In the genomic region with DNA sequence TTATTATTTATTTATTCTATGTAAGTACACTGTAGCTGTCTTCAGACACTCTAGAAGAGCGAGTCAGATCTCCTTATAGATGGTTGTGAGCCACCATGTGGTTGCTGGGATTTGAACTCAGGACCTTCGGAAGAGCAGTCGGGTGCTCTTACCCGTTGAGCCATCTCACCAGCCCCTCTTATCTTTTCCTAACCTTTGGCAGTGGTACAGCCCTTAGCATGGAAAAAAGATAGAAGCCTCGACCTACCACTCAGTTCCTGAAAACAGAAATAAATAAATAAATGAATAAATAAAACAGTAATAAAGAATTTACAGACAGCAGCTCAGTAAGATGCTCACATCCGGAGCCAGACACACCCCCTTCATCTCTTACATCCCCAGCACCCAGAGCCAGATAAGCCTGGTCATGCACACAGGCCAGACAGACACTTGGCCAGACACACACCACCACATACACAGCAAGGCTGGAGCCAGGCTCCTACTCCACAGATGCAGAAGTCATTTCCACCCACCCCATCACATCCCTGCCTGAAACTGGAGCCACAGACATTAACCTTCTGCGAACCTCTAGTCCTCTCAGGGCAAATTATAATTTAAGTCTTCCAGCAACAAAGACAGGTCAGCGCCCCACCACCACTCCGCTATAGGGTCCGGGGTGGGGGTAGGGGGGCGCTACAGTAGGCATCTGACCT, we compare ENCODE assay signal across 9 mouse cellular contexts. TPM values are rescaled to one million over a fixed set of nuclear protein-coding genes. Genes with fewer than 3 reads are reported as not detected.
DNase-seq lines count a peak whose midpoint lies in the region; ATAC-seq and TF ChIP-seq lines count a peak whose summit lies in the region.
"Had no signal": no experiment of that assay in that cellular context is flagged by ENCODE, and none has a peak within 500 bp of the region (broad histone marks: within the 10 kb centered on the region; RNA-seq: fewer than 3 reads in every experiment).

No protein-coding gene starts in this region.

- H3K4me2 ChIP-seq in lung, embryonic 14.5 days: peak overlapping the region; percentile 84
- peak overlapping the region; percentile 82 for H3K4me2 ChIP-seq in forebrain, embryonic 15.5 days (replicated peaks)
- H3K4me2 ChIP-seq in limb, embryonic 15.5 days: peak overlapping the region; percentile 83
- H3K4me2 ChIP-seq in stomach, embryonic 14.5 days (replicated peaks; ENCODE audit: low read depth, low read length): peak overlapping the region; percentile 93

- peak overlapping the region; percentile 99; the same call in 1 of the 2 replicates for H3K27ac ChIP-seq in lung, embryonic 14.5 days (ENCODE audit: low read depth)
- peak overlapping the region; percentile 98 for H3K27ac ChIP-seq in forebrain, embryonic 15.5 days (replicated peaks)
- H3K27ac ChIP-seq in limb, embryonic 15.5 days: peak overlapping the region; percentile 98
- peak overlapping the region; percentile 99 for H3K27ac ChIP-seq in stomach, embryonic 14.5 days (ENCODE audit: low read length)

- no peaks in the 10 kb centered on the region for H3K9me3 ChIP-seq in lung, embryonic 14.5 days (ENCODE audit: low read depth, low read length)
- H3K9me3 ChIP-seq in forebrain, embryonic 15.5 days: no peaks in the 10 kb centered on the region
- H3K9me3 ChIP-seq in limb, embryonic 15.5 days: no peaks in the 10 kb centered on the region
- no peaks in the 10 kb centered on the region for H3K9me3 ChIP-seq in stomach, embryonic 14.5 days (ENCODE audit: control insufficient read depth, low read depth, low read length)

- peak overlapping the region; percentile 95 for H3K9ac ChIP-seq in lung, embryonic 14.5 days
- peak overlapping the region; percentile 97 for H3K9ac ChIP-seq in forebrain, embryonic 15.5 days (replicated peaks)
- peak overlapping the region; percentile 93 for H3K9ac ChIP-seq in limb, embryonic 15.5 days
- H3K9ac ChIP-seq in stomach, embryonic 14.5 days (replicated peaks; ENCODE audit: low read depth, low read length): no peak overlapping the region

- H3K36me3 ChIP-seq in lung, embryonic 14.5 days (ENCODE audit: insufficient read depth): peaks cover 18% of the 10 kb centered on the region
- H3K36me3 ChIP-seq in forebrain, embryonic 15.5 days: peaks cover 6% of the 10 kb centered on the region
- H3K36me3 ChIP-seq in limb, embryonic 15.5 days: peaks cover 10% of the 10 kb centered on the region
- peaks cover 13% of the 10 kb centered on the region for H3K36me3 ChIP-seq in stomach, embryonic 14.5 days (ENCODE audit: control insufficient read depth, insufficient read depth, low read length)

- no peak for ATAC-seq in lung, embryonic 14.5 days (ENCODE audit: insufficient read depth)
- ATAC-seq in forebrain, embryonic 15.5 days (replicated peaks): no peak
- ATAC-seq in limb, embryonic 15.5 days (ENCODE audit: insufficient number of reproducible peaks, low FRiP score, low TSS enrichment, low read depth): no peak
- ATAC-seq in stomach, embryonic 14.5 days (ENCODE audit: insufficient number of reproducible peaks, insufficient read depth, low FRiP score, low read depth): no peak
- no peak for ATAC-seq in megakaryocyte progenitor cell, adult 5-6 weeks (replicated peaks; ENCODE audit: poor library complexity)

- H3K4me3 ChIP-seq in lung, embryonic 14.5 days (ENCODE audit: low read depth, low read length): peak overlapping the region; percentile 93
- H3K4me3 ChIP-seq in forebrain, embryonic 15.5 days: peak overlapping the region; percentile 93
- peak overlapping the region; percentile 90 for H3K4me3 ChIP-seq in limb, embryonic 15.5 days
- H3K4me3 ChIP-seq in stomach, embryonic 14.5 days (ENCODE audit: low read depth, low read length): peak overlapping the region; percentile 89

- DNase-seq in lung, embryonic 14.5 days: peak; percentile 24
- no peak for DNase-seq in lung, postnatal 4 days
- no peak for DNase-seq in adrenal gland, postnatal 10 days
- DNase-seq in spleen, postnatal 36 days (ENCODE audit: low spot score in 2 of 2): no peak
- DNase-seq: thymus, postnatal 14 days had no signal

- TF ChIP-seq CTCF in lung, embryonic 14.5 days (IDR thresholded peaks at IDR 0.05; ENCODE audit: low read depth): no peak

- H3K27me3 ChIP-seq in lung, embryonic 14.5 days (ENCODE audit: insufficient read depth, low read length): no peaks in the 10 kb centered on the region
- no peaks in the 10 kb centered on the region for H3K27me3 ChIP-seq in forebrain, embryonic 15.5 days
- H3K27me3 ChIP-seq in limb, embryonic 15.5 days: no peaks in the 10 kb centered on the region
- H3K27me3 ChIP-seq in stomach, embryonic 14.5 days (ENCODE audit: control insufficient read depth, insufficient read depth, low read length): no peaks in the 10 kb centered on the region

- H3K4me1 ChIP-seq in lung, embryonic 14.5 days (ENCODE audit: insufficient read depth): peaks cover 31% of the 10 kb centered on the region
- H3K4me1 ChIP-seq in forebrain, embryonic 15.5 days: peaks cover 64% of the 10 kb centered on the region
- H3K4me1 ChIP-seq in limb, embryonic 15.5 days: peaks cover 65% of the 10 kb centered on the region
- peaks cover 46% of the 10 kb centered on the region for H3K4me1 ChIP-seq in stomach, embryonic 14.5 days (ENCODE audit: control insufficient read depth, insufficient read depth, low read length)

- WGBS in lung, embryonic 14.5 days: 44% methylated on average over 11 of the region's 11 CpGs
- WGBS in forebrain, embryonic 15.5 days: 51% methylated on average over 11 of the region's 11 CpGs
- WGBS in limb, embryonic 15.5 days: 47% methylated on average over 11 of the region's 11 CpGs
- WGBS in stomach, embryonic 14.5 days: 47% methylated on average over 11 of the region's 11 CpGs

RNA-seq across cellular contexts. Expression of a gene that starts 3.0 kb away (rescaled TPM):
- 16.0 and 19.7 TPM in 2 replicates for polyA plus RNA-seq in lung, embryonic 14.5 days (2014; fragmentation: Nextera tagmentation; extraction: Ambion mirVana)
- 18.1 and 18.8 TPM in 2 replicates for polyA plus RNA-seq in forebrain, embryonic 15.5 days (2015; fragmentation: Nextera tagmentation; extraction: Ambion mirVana)
- polyA plus RNA-seq in limb, embryonic 15.5 days (2015; fragmentation: Nextera tagmentation; extraction: Ambion mirVana): 13.1 and 14.7 TPM in 2 replicates
- 18.2 and 20.6 TPM in 2 replicates for polyA plus RNA-seq in stomach, embryonic 14.5 days (2014; fragmentation: Nextera tagmentation; extraction: Ambion mirVana)
- total RNA-seq in adrenal gland, postnatal 10 days (2021): 10 to 100 TPM; 29.7 to 41.0 TPM
- 3.9 and 4.6 TPM in 2 replicates for total RNA-seq in megakaryocyte progenitor cell, adult 5-6 weeks (2015)
- total RNA-seq in megakaryocyte progenitor cell, adult 5-6 weeks (2017): 1.2 and 1.5 TPM in 2 replicates

RNA-seq across cellular contexts. Expression of a gene that starts 5.9 kb away (rescaled TPM):
- 496 and 514 TPM in 2 replicates for polyA plus RNA-seq in lung, embryonic 14.5 days (2014; fragmentation: Nextera tagmentation; extraction: Ambion mirVana)
- 460 and 475 TPM in 2 replicates for polyA plus RNA-seq in forebrain, embryonic 15.5 days (2015; fragmentation: Nextera tagmentation; extraction: Ambion mirVana)
- 413 and 414 TPM in 2 replicates for polyA plus RNA-seq in limb, embryonic 15.5 days (2015; fragmentation: Nextera tagmentation; extraction: Ambion mirVana)
- polyA plus RNA-seq in stomach, embryonic 14.5 days (2014; fragmentation: Nextera tagmentation; extraction: Ambion mirVana): 429 and 454 TPM in 2 replicates
- total RNA-seq in adrenal gland, postnatal 10 days (2021): 100 to 1,000 TPM; 231 to 234 TPM
- total RNA-seq in megakaryocyte progenitor cell, adult 5-6 weeks (2015): 114 and 126 TPM in 2 replicates
- total RNA-seq in megakaryocyte progenitor cell, adult 5-6 weeks (2017): 158 and 185 TPM in 2 replicates

RNA-seq across cellular contexts. Expression of a gene that starts 11.7 kb away (rescaled TPM):
- polyA plus RNA-seq in lung, embryonic 14.5 days (2014; fragmentation: Nextera tagmentation; extraction: Ambion mirVana): 27.1 and 35.3 TPM in 2 replicates
- polyA plus RNA-seq in forebrain, embryonic 15.5 days (2015; fragmentation: Nextera tagmentation; extraction: Ambion mirVana): 17.4 and 19.5 TPM in 2 replicates
- 13.5 and 18.6 TPM in 2 replicates for polyA plus RNA-seq in limb, embryonic 15.5 days (2015; fragmentation: Nextera tagmentation; extraction: Ambion mirVana)
- 20.8 and 21.9 TPM in 2 replicates for polyA plus RNA-seq in stomach, embryonic 14.5 days (2014; fragmentation: Nextera tagmentation; extraction: Ambion mirVana)
- 100 to 1,000 TPM; 260 to 277 TPM for total RNA-seq in adrenal gland, postnatal 10 days (2021)
- total RNA-seq in megakaryocyte progenitor cell, adult 5-6 weeks (2015): 17.4 and 24.9 TPM in 2 replicates
- 3.5 and 5.4 TPM in 2 replicates for total RNA-seq in megakaryocyte progenitor cell, adult 5-6 weeks (2017)

RNA-seq across cellular contexts. Expression of a gene that starts 34.1 kb away (rescaled TPM):
- 5.2 TPM in 2 replicates for polyA plus RNA-seq in lung, embryonic 14.5 days (2014; fragmentation: Nextera tagmentation; extraction: Ambion mirVana)
- polyA plus RNA-seq in forebrain, embryonic 15.5 days (2015; fragmentation: Nextera tagmentation; extraction: Ambion mirVana): 4.3 and 4.7 TPM in 2 replicates
- polyA plus RNA-seq in limb, embryonic 15.5 days (2015; fragmentation: Nextera tagmentation; extraction: Ambion mirVana): 2.4 and 2.6 TPM in 2 replicates
- 4.3 and 4.5 TPM in 2 replicates for polyA plus RNA-seq in stomach, embryonic 14.5 days (2014; fragmentation: Nextera tagmentation; extraction: Ambion mirVana)
- 10 to 100 TPM; 36.1 to 48.2 TPM for total RNA-seq in adrenal gland, postnatal 10 days (2021)
- total RNA-seq in megakaryocyte progenitor cell, adult 5-6 weeks (2015): 3.3 and 4.5 TPM in 2 replicates
- 5.8 and 7.2 TPM in 2 replicates for total RNA-seq in megakaryocyte progenitor cell, adult 5-6 weeks (2017)

RNA-seq across cellular contexts. Expression of a gene that starts 47.2 kb away (rescaled TPM):
- polyA plus RNA-seq in lung, embryonic 14.5 days (2014; fragmentation: Nextera tagmentation; extraction: Ambion mirVana): 1.3 and 2.3 TPM in 2 replicates
- polyA plus RNA-seq in forebrain, embryonic 15.5 days (2015; fragmentation: Nextera tagmentation; extraction: Ambion mirVana): 4.1 and 4.8 TPM in 2 replicates
- 1.7 and 2.2 TPM in 2 replicates for polyA plus RNA-seq in limb, embryonic 15.5 days (2015; fragmentation: Nextera tagmentation; extraction: Ambion mirVana)
- polyA plus RNA-seq in stomach, embryonic 14.5 days (2014; fragmentation: Nextera tagmentation; extraction: Ambion mirVana): 1.9 and 2.5 TPM in 2 replicates
- 10 to 100 TPM; 27.3 to 33.3 TPM for total RNA-seq in adrenal gland, postnatal 10 days (2021)
- 16.9 and 17.6 TPM in 2 replicates for total RNA-seq in megakaryocyte progenitor cell, adult 5-6 weeks (2015)
- 17.2 and 28.6 TPM in 2 replicates for total RNA-seq in megakaryocyte progenitor cell, adult 5-6 weeks (2017)
